Mouse (Mus musculus) erythroblast, embryonic 14.5 days (primary cell): ENCODE measurements around the gene Prox2. TPM values are rescaled to one million over a fixed set of nuclear protein-coding genes. Genes with fewer than 3 reads are reported as not detected.

Experiments
- H3K27me3 ChIP-seq: 2 replicates; pipeline ENCODE4 v1.6.1; 2012; ENCODE audit warnings: inconsistent platforms; ENCODE audit not compliant: control insufficient read depth
- H3K36me3 ChIP-seq: 2 replicates; pipeline ENCODE4 v1.6.1; 2012; ENCODE audit warnings: mild to moderate bottlenecking, inconsistent platforms; ENCODE audit not compliant: control insufficient read depth
- H3K4me1 ChIP-seq: 2 replicates; pipeline ENCODE4 v1.6.1; 2012; ENCODE audit warnings: inconsistent platforms; ENCODE audit not compliant: control insufficient read depth
- H3K4me3 ChIP-seq: replicated peaks from 2 replicates; pipeline ENCODE3; 2012; ENCODE audit warnings: moderate library complexity, mild to moderate bottlenecking, inconsistent platforms
- H3K9me3 ChIP-seq: 2 replicates; pipeline ENCODE4 v1.6.1; 2012; ENCODE audit warnings: low read length, inconsistent platforms, mixed read lengths; ENCODE audit not compliant: control insufficient read depth
- GATA1 ChIP-seq: IDR thresholded peaks from 2 replicates; pipeline ENCODE4 v1.6.1; 2012; ENCODE audit warnings: low read length, inconsistent platforms, mixed read lengths
- TAL1 ChIP-seq: IDR thresholded peaks from 3 replicates; pipeline ENCODE4 v1.6.1; 2012; ENCODE audit warnings: low read length, inconsistent platforms, mixed read lengths
- polyA plus RNA-seq: library from polyadenylated mRNA; stranded (reverse); fragments of >175 nt; gene quantifications from 2 replicates; pipeline ENCODE4 v1.2.3, GENCODE M21; 2012

Prox2 gene
- polyA plus RNA-seq, 1 experiment, result 0.34 TPM

DNA sequence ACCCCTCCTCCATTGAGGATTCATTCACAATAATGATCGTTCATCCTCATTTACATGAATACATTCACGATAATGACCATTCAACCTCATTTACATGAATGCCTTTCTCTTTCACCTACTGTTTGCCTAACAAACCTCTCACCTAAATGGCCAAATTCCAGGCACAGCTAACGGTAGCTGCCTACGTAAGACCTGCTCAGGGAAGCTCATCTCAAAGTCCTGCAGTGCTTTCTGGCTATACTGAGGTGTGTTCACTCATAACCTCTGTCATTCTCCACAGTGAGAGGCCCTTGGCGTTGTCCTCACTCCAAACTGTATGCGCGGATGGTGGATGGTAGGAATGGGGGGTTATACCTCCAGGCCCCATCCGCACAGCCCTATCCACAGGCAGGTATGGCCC lies 5.8 kb downstream of the Prox2 start:
- Histone ChIP-seq H3K9me3 (no peaks in the 10 kb centered on the region), H3K36me3 (peaks cover 9% of the 10 kb centered on the region), H3K4me3 (no peak overlapping the region), H3K4me1 (peaks cover 15% of the 10 kb centered on the region), H3K27me3 (no peaks in the 10 kb centered on the region)
- TF ChIP-seq TAL1, result no peak
- TF ChIP-seq GATA1, result no peak

DNA sequence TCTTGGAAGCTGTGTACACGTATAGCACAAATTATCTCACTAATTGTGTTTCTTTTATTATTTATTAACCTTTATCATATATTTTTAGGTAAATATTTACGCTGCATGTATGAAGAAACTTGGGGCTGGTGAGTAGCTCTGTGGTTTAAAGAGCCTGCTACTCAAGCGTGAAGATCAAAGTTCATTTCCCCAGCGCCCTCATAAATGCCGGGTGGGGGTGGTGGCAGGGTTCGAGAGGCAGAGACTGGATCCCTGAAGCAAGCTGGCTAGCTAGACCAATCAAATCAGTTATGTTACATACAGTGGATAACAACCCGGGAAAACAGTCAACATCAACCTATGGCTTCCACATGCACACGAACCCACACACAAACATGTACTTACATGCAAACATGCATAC lies 7.5 kb downstream of the Prox2 start:
- Histone ChIP-seq H3K4me1 (peaks cover 6% of the 10 kb centered on the region), H3K36me3 (peaks cover 9% of the 10 kb centered on the region), H3K4me3 (no peak overlapping the region), H3K27me3 (no peaks in the 10 kb centered on the region), H3K9me3 (no peaks in the 10 kb centered on the region)
- TF ChIP-seq TAL1 (no peak), GATA1 (no peak)

DNA sequence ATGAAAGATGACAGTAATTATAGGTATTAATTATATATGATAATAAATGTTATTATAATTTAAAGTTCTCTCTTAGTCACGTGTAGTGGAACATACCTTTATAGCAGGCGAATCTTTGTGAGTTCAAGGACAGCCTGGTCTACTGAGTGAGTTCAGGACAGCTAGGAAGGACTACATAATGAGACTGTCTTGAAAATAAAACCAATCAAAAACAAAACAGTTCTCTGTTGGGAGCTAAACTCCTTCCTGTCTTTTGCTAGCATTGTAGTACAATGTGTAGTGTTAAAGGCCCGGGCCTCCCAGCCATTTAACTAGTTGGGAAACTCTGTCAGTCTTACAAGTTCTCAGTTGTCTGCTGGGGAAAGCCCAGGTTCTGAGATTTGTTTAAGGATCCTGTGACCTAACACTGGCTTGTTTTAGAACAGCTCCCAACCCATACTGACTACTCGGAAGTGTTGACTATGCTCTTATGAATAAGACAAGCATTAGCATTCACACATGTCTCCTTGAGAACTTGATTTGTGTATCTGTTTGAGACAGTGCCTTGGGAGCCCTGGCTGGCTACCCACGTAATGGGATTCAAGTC lies 8.9 kb downstream of the Prox2 start:
- H3K36me3 ChIP-seq, result peaks cover 9% of the 10 kb centered on the region
- no peak overlapping the region for H3K4me3 ChIP-seq
- peaks cover 7% of the 10 kb centered on the region for H3K4me1 ChIP-seq
- TF ChIP-seq TAL1, result no peak
- no peaks in the 10 kb centered on the region for H3K27me3 ChIP-seq
- H3K9me3 ChIP-seq, result no peaks in the 10 kb centered on the region

DNA sequence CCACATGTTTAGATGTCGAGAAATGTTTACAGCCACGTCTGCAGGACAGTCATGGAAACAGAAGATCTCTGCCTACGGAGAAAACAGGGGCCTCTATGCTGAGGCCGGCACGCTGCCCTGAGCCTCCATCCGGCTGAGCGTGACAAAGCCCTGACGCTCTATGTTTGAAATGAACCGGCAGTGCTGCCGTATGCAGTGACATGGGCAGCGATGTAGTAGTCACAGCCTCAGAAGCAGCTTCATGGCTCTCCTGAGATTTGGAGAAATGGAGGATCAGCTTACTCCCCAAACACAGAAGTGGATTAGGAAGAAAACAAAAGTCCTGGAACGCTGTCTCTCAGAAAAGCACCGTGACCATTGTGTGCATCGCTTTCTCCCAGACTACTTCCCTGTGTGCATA lies 9.6 kb downstream of the Prox2 start:
- H3K27me3 ChIP-seq, result no peaks in the 10 kb centered on the region
- peaks cover 2% of the 10 kb centered on the region for H3K4me1 ChIP-seq
- peaks cover 7% of the 10 kb centered on the region for H3K36me3 ChIP-seq
- H3K4me3 ChIP-seq, result no peak overlapping the region
- no peaks in the 10 kb centered on the region for H3K9me3 ChIP-seq
- TF ChIP-seq TAL1 (no peak), GATA1 (no peak)

DNA sequence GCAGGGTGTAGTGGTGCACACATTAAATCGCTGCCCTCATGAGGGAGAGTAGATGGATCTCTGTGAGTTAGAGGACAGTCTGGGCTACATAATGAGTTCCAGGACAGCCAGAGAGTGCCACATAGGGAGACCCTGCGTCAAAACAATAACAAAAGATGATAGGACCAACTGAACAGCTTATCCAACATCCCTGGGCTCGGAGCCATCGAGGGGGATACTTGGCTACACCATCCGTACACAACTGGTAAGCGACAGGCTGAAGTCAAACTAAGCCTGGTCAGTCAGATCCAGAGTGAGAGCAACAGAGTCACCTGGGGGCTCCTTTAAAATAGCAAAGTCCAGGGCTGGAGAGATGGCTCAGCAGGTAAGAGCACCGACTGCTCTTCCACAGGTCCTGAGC lies 14.7 kb downstream of the Prox2 start:
- Histone ChIP-seq H3K4me1 (peaks cover 20% of the 10 kb centered on the region), H3K9me3 (no peaks in the 10 kb centered on the region), H3K4me3 (no peak overlapping the region), H3K27me3 (no peaks in the 10 kb centered on the region), H3K36me3 (no peaks in the 10 kb centered on the region; the same call in none of the 2 replicates)
- TF ChIP-seq GATA1 (no peak), TAL1 (no peak)

DNA sequence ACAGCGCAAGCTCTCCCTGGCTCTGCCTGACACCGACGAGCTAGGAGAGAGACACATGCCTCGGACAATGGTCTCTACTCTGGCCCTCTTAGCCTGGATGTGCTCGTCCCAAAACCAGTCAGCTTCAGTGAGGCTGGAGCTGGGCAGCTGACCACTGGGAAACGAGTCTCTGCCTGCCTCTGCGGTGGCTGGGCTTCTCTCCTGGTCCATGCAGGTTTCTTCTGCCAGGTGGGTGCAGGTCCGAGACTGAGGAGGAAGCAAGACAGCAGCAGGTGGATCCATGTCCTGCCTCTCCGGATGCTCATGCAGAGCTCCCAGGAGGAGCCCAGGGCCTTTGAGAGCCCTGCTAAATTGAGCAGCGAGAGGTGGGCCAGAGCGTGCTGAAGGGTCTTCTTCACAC lies 15.4 kb downstream of the Prox2 start:
- Histone ChIP-seq H3K27me3 (no peaks in the 10 kb centered on the region), H3K36me3 (no peaks in the 10 kb centered on the region; the same call in none of the 2 replicates), H3K4me1 (peaks cover 27% of the 10 kb centered on the region), H3K9me3 (no peaks in the 10 kb centered on the region), H3K4me3 (no peak overlapping the region)
- TF ChIP-seq GATA1, result no peak
- no peak for TF ChIP-seq TAL1

DNA sequence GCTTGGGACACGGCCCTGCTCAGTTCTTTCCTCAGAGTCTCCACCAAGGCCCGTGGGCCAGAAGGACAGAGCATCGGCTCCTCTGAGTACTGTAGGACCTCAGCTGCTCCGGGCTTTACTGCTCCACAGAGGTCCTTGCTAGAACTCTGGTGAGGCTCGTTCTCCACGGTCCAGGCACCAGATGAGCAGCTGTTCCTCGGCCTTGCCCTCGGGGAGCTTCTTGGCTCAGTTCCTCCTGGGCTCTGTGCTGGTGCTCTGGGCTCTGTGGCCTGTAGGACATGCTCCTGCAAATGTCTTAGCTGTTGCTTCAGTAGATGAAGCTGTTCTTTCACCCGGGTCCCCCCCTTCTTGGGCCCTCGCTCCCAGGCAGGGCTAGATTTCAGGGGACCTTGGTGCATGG lies 15.9 kb downstream of the Prox2 start:
- no peak overlapping the region for H3K4me3 ChIP-seq
- H3K4me1 ChIP-seq, result peaks cover 29% of the 10 kb centered on the region
- TF ChIP-seq TAL1, result no peak
- no peak for TF ChIP-seq GATA1
- H3K27me3 ChIP-seq, result no peaks in the 10 kb centered on the region
- H3K36me3 ChIP-seq, result peaks cover 2% of the 10 kb centered on the region
- H3K9me3 ChIP-seq, result no peaks in the 10 kb centered on the region

DNA sequence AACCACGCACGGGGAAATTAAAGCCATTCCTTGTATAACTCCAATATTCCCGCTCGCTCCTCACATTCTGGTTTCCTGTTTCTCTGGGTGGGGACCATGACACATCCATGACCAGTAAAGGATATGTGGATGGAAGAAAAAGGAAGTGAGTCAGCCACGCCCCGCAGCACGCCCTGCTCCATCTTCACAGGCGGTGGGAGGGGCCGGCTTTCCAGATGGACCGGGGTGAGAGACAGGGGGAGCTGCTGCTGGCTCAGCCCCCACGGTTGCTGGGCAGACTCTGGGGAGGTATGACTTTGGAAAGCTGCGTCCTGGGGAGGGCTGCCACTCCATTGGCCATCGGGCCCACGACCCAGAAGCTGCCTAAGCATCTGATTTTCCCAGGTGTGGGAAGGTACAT lies 16.5 kb downstream of the Prox2 start:
- Histone ChIP-seq H3K4me3 (no peak overlapping the region), H3K36me3 (peaks cover 9% of the 10 kb centered on the region), H3K9me3 (peaks cover 4% of the 10 kb centered on the region), H3K4me1 (peaks cover 30% of the 10 kb centered on the region), H3K27me3 (no peaks in the 10 kb centered on the region)
- TF ChIP-seq TAL1, result no peak
- no peak for TF ChIP-seq GATA1

DNA sequence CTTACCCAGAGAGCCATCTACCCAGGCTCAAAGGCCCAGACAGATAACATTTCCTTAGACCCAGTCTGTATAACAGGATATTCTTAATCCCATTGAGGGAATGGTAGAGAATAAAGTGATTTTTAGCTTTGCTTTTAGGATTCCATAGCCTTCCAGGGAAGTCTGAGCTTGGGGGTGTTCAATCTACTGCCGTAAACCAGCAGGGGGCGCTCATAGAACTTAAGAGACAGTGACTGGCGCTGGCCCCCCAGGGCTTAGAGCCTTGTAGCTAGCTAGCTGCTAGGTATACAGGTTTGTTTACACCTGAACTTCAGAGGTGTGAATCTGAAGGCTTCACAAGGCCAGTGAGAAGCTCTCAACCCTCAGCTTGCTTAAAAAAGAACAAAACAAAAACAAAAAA lies 18.3 kb downstream of the Prox2 start:
- H3K4me1 ChIP-seq, result peaks cover 29% of the 10 kb centered on the region
- no peak for TF ChIP-seq GATA1
- no peak for TF ChIP-seq TAL1
- peaks cover 5% of the 10 kb centered on the region for H3K9me3 ChIP-seq
- H3K27me3 ChIP-seq, result no peaks in the 10 kb centered on the region
- no peak overlapping the region for H3K4me3 ChIP-seq
- H3K36me3 ChIP-seq, result peaks cover 23% of the 10 kb centered on the region

DNA sequence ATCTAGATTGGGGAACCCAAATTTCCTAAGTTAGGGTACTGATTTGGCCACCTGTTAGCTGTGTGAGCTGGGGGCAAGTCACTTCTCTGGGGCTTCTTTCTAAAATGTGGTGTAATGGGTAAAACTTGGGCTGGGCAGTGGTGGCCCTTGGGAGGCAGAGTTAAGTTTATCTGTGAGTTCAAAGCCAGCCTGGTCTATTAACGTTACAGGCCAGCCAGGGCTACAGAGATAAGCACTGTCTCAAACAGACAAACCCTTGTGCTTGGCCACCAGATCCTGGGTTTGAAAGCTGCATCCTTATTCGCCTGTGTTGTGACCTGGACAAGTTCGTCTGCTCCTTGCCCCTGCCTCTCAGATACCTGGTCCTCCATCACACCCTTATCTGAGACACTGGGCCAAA lies 19.4 kb downstream of the Prox2 start:
- peaks cover 28% of the 10 kb centered on the region for H3K4me1 ChIP-seq
- no peaks in the 10 kb centered on the region for H3K27me3 ChIP-seq
- peaks cover 27% of the 10 kb centered on the region for H3K36me3 ChIP-seq
- H3K4me3 ChIP-seq, result no peak overlapping the region
- H3K9me3 ChIP-seq, result peaks cover 5% of the 10 kb centered on the region
- TF ChIP-seq GATA1 (no peak), TAL1 (no peak)
